ENCODE assay signal across 7 mouse cellular contexts in the genomic region with DNA sequence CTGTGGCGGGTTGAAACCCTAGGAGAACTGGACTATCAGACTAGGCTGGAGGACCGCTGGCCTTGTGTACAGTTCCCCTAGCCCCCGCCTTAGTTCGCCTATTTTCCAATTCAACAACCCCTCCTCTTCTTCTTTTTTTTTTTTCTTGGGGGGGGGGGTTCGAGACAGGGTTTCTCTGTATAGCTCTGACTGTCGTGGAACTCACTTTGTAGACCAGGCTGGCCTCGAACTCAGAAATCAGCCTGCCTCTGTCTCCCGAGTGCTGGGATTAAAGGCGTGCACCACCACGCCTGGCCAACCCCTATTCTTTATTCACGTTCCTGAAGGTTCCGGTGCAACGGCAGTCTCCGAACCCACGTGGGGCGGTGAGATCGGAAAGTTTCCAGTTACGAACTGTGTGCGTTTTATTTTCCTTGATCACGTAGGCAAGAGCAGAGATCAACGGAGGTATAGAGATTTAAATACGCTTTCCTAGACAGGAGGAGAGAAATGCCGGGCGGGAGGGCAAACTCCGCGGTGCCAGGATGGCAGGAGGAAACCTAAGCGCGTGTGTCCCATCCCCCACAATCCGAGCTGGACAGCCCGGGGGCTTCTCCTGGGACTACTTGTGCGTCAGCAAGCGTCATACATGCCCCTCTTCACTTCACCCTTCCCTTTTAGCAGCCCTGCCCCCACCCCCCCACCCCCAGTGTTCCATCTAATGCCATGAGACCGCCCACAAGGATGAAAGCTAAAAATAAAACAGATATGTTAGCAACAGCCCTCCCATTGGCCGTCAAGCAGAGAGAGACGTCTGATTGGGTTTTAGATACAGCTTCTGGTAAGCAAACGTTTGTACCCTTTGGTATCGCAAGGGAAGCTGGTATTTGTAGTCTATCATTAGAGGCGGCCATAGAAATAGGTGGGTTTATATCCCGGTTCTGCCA. TPM values are rescaled to one million over a fixed set of nuclear protein-coding genes. Genes with fewer than 3 reads are reported as not detected.
A peak's percentile ranks its signal among the peaks of the same experiment; 100 is the strongest.
DNase-seq lines count a peak whose midpoint lies in the region; ATAC-seq lines count a peak whose summit lies in the region.

No protein-coding gene starts in this region.

- peak overlapping the region; percentile 95 for H3K9ac ChIP-seq in intestine, embryonic 16.5 days (ENCODE audit: low read depth, low read length)
- H3K9ac ChIP-seq in midbrain, embryonic 11.5 days (ENCODE audit: low read length) = peak overlapping the region; percentile 84

- H3K36me3 ChIP-seq in intestine, embryonic 16.5 days (ENCODE audit: control insufficient read depth, insufficient read depth, low read length) = no peaks in the 10 kb centered on the region; the same call in 1 of the 2 replicates
- H3K36me3 ChIP-seq in midbrain, embryonic 11.5 days (ENCODE audit: control insufficient read depth, insufficient read depth, low read length) = no peaks in the 10 kb centered on the region

- H3K9me3 ChIP-seq in intestine, embryonic 16.5 days (ENCODE audit: control insufficient read depth, low read length) = no peaks in the 10 kb centered on the region
- H3K9me3 ChIP-seq in midbrain, embryonic 11.5 days (ENCODE audit: control insufficient read depth, low read length) = no peaks in the 10 kb centered on the region

- peak overlapping the region; percentile 95 for H3K27ac ChIP-seq in intestine, embryonic 16.5 days (ENCODE audit: low read length)
- H3K27ac ChIP-seq in midbrain, embryonic 11.5 days (ENCODE audit: low read depth, low read length) = peak overlapping the region; percentile 50

- H3K4me2 ChIP-seq in intestine, embryonic 16.5 days (ENCODE audit: low read depth, low read length) = peak overlapping the region; percentile 78
- peak overlapping the region; percentile 62 for H3K4me2 ChIP-seq in midbrain, embryonic 11.5 days

- ATAC-seq in intestine, embryonic 16.5 days = peak; percentile 79
- ATAC-seq in midbrain, embryonic 11.5 days (ENCODE audit: low FRiP score) = peak; percentile 75

- peaks cover 8% of the 10 kb centered on the region; the same call in 1 of the 2 replicates for H3K4me1 ChIP-seq in intestine, embryonic 16.5 days (ENCODE audit: control insufficient read depth, insufficient read depth, low read length)
- peaks cover 18% of the 10 kb centered on the region for H3K4me1 ChIP-seq in midbrain, embryonic 11.5 days (ENCODE audit: control insufficient read depth, insufficient read depth, low read length)

- peak; percentile 92 for DNase-seq in adrenal gland, adult 2 months
- peak; percentile 93 for DNase-seq in embryo, embryonic 9.5 days (ENCODE audit: extremely low spot score)
- peak; percentile 55 to 70 for DNase-seq in gastrocnemius, postnatal 4 days (ENCODE audit: low spot score in 2 of 2)
- DNase-seq in left cerebral cortex, postnatal 36 days (ENCODE audit: low spot score in 2 of 2) = peak; percentile 85 to 86
- DNase-seq in midbrain, embryonic 11.5 days (ENCODE audit: low spot score, missing footprints) = peak; percentile 97
- peak; percentile 97 for DNase-seq in skeletal muscle tissue, adult 2 months (ENCODE audit: low read depth, low spot score)

- under 1% methylated on average over 39 of the region's 39 CpGs for WGBS in intestine, embryonic 16.5 days
- WGBS in midbrain, embryonic 11.5 days = under 1% methylated on average over 39 of the region's 39 CpGs

- intact Hi-C loops in left cerebral cortex, postnatal 36 days (cut with DNase I) = loop anchor here (2.0 to 5.0 kb wide), 2 partner anchors 13 to 47 kb away; a partner anchor contains a TSS

- no peaks in the 10 kb centered on the region for H3K27me3 ChIP-seq in intestine, embryonic 16.5 days (replicated peaks; ENCODE audit: control insufficient read depth, insufficient read depth, low read length)
- no peaks in the 10 kb centered on the region for H3K27me3 ChIP-seq in midbrain, embryonic 11.5 days (ENCODE audit: control insufficient read depth, insufficient read depth, low read length)

- H3K4me3 ChIP-seq in intestine, embryonic 16.5 days (ENCODE audit: low read length) = peak overlapping the region; percentile 78
- H3K4me3 ChIP-seq in midbrain, embryonic 11.5 days (ENCODE audit: low read depth, low read length) = peak overlapping the region; percentile 63

RNA-seq across cellular contexts. Expression of a gene that starts 1.0 kb away (rescaled TPM):
- total RNA-seq in adrenal gland, adult 2 months (2021) = 100 to 1,000 TPM in 1 of 2 experiments, 10 to 100 TPM in 1; 96.0 to 102 TPM
- polyA plus RNA-seq in adrenal gland, adult 2 months (2012; rRNA removed) = 69.9 and 76.1 TPM in 2 replicates
- total RNA-seq in gastrocnemius, postnatal 4 days (2021) = 10 to 100 TPM; 34.5 to 44.1 TPM
- 25.3 and 28.6 TPM in 2 replicates for polyA plus RNA-seq in intestine, embryonic 16.5 days (2015; fragmentation: Nextera tagmentation; extraction: Ambion mirVana)
- total RNA-seq in left cerebral cortex, postnatal 36 days (2021) = 10 to 100 TPM; 26.4 to 37.6 TPM
- 10.4 and 12.9 TPM in 2 replicates for polyA plus RNA-seq in midbrain, embryonic 11.5 days (2014; fragmentation: Nextera tagmentation; extraction: Ambion mirVana)

RNA-seq across cellular contexts. Expression of a gene that starts 12.1 kb away (rescaled TPM):
- 10 to 100 TPM; 59.6 to 59.8 TPM for total RNA-seq in adrenal gland, adult 2 months (2021)
- 27.7 and 37.1 TPM in 2 replicates for polyA plus RNA-seq in adrenal gland, adult 2 months (2012; rRNA removed)
- total RNA-seq in gastrocnemius, postnatal 4 days (2021) = 10 to 100 TPM; 48.9 to 55.8 TPM
- 119 and 122 TPM in 2 replicates for polyA plus RNA-seq in intestine, embryonic 16.5 days (2015; fragmentation: Nextera tagmentation; extraction: Ambion mirVana)
- total RNA-seq in left cerebral cortex, postnatal 36 days (2021) = 10 to 100 TPM; 31.0 to 36.3 TPM
- polyA plus RNA-seq in midbrain, embryonic 11.5 days (2014; fragmentation: Nextera tagmentation; extraction: Ambion mirVana) = 179 and 197 TPM in 2 replicates

RNA-seq across cellular contexts. Expression of a gene that starts 12.5 kb away (rescaled TPM):
- 1,000 to 10,000 TPM; 1,000 to 1,044 TPM for total RNA-seq in adrenal gland, adult 2 months (2021)
- 391 and 396 TPM in 2 replicates for polyA plus RNA-seq in adrenal gland, adult 2 months (2012; rRNA removed)
- 100 to 1,000 TPM; 650 to 720 TPM for total RNA-seq in gastrocnemius, postnatal 4 days (2021)
- polyA plus RNA-seq in intestine, embryonic 16.5 days (2015; fragmentation: Nextera tagmentation; extraction: Ambion mirVana) = 288 and 307 TPM in 2 replicates
- 100 to 1,000 TPM; 425 to 455 TPM for total RNA-seq in left cerebral cortex, postnatal 36 days (2021)
- 155 and 165 TPM in 2 replicates for polyA plus RNA-seq in midbrain, embryonic 11.5 days (2014; fragmentation: Nextera tagmentation; extraction: Ambion mirVana)

RNA-seq across cellular contexts. Expression of a gene that starts 57.4 kb away (rescaled TPM):
- 100 to 1,000 TPM in 1 of 2 experiments, 10 to 100 TPM in 1; 35.0 to 100 TPM for total RNA-seq in adrenal gland, adult 2 months (2021)
- polyA plus RNA-seq in adrenal gland, adult 2 months (2012; rRNA removed) = 35.0 and 69.3 TPM in 2 replicates
- total RNA-seq in gastrocnemius, postnatal 4 days (2021) = 100 to 1,000 TPM; 112 to 117 TPM
- 12.5 and 14.5 TPM in 2 replicates for polyA plus RNA-seq in intestine, embryonic 16.5 days (2015; fragmentation: Nextera tagmentation; extraction: Ambion mirVana)
- total RNA-seq in left cerebral cortex, postnatal 36 days (2021) = 100 to 1,000 TPM; 244 to 267 TPM
- 11.0 and 12.9 TPM in 2 replicates for polyA plus RNA-seq in midbrain, embryonic 11.5 days (2014; fragmentation: Nextera tagmentation; extraction: Ambion mirVana)

Comparison
In these comparisons a context has a peak if more than half of its experiments do, and no peak if none do; other contexts are left out.
1. Peak in every context shown above with its lines: DNase-seq, ATAC-seq, H3K4me3 ChIP-seq and H3K27ac ChIP-seq.